Mouse (Mus musculus): ENCODE data around the gene Stxbp6. TPM values are rescaled to one million over a fixed set of nuclear protein-coding genes. Genes with fewer than 3 reads are reported as not detected.

Stxbp6 gene
- polyA plus RNA-seq, 1 experiment from 2014 or later: 7.1 TPM

- H3K9me3 ChIP-seq (ENCODE audit: low read length): no peaks in the 10 kb centered on the region
- no peak overlapping the region for H3K4me3 ChIP-seq (ENCODE audit: low read depth, low read length)
- H3K27me3 ChIP-seq (ENCODE audit: insufficient read depth, low read length): no peaks in the 10 kb centered on the region
- no peak for TF ChIP-seq CTCF (IDR thresholded peaks at IDR 0.05; ENCODE audit: low read depth)
- H3K36me3 ChIP-seq (replicated peaks; ENCODE audit: insufficient read depth, low read length): no peaks in the 10 kb centered on the region
- peaks cover 7% of the 10 kb centered on the region; the same call in 1 of the 2 replicates for H3K4me1 ChIP-seq (ENCODE audit: insufficient read depth)
- H3K4me2 ChIP-seq (ENCODE audit: low read depth, low read length): no peak overlapping the region
- WGBS (ENCODE audit: insufficient replicate concordance): 31% methylated on average over 5 of the region's 5 CpGs
- ATAC-seq (peak; percentile 68; the same call in 1 of the 2 replicates), DNase-seq (peak; percentile 22)
- H3K27ac ChIP-seq (ENCODE audit: low read depth): no peak overlapping the region
- no peak overlapping the region for H3K9ac ChIP-seq (replicated peaks)
Observed at GRCm38 (mm10) chr12:44859454-44859853, 215.1 kb downstream of the Stxbp6 start.

GRCm38 (mm10) chr12:44858110-44858885 is 216.2 kb downstream of the Stxbp6 start:
- H3K4me2 ChIP-seq (ENCODE audit: low read depth, low read length): no peak overlapping the region
- TF ChIP-seq EP300 (IDR thresholded peaks at IDR 0.05; ENCODE audit: low read depth) (no peak), CTCF (IDR thresholded peaks at IDR 0.05; ENCODE audit: low read depth) (no peak)
- WGBS (ENCODE audit: insufficient replicate concordance): 26% methylated on average over 4 of the region's 4 CpGs
- peak; percentile 66 for DNase-seq
- H3K4me1 ChIP-seq (ENCODE audit: insufficient read depth): peaks cover 7% of the 10 kb centered on the region; the same call in 1 of the 2 replicates
- H3K4me3 ChIP-seq (ENCODE audit: low read depth, low read length): no peak overlapping the region
- no peak overlapping the region; the same call in 1 of the 2 replicates for H3K27ac ChIP-seq (ENCODE audit: low read depth)
- ATAC-seq: peak; percentile 86
- H3K9ac ChIP-seq (replicated peaks): no peak overlapping the region
- H3K9me3 ChIP-seq (ENCODE audit: low read length): no peaks in the 10 kb centered on the region
- H3K36me3 ChIP-seq (replicated peaks; ENCODE audit: insufficient read depth, low read length): no peaks in the 10 kb centered on the region
- H3K27me3 ChIP-seq (ENCODE audit: insufficient read depth, low read length): no peaks in the 10 kb centered on the region

GRCm38 (mm10) chr12:44852024-44852423 is 222.5 kb downstream of the Stxbp6 start:
- WGBS (ENCODE audit: insufficient replicate concordance): 71% methylated on average over 1 of the region's 1 CpGs
- H3K9ac ChIP-seq (replicated peaks): no peak overlapping the region

GRCm38 (mm10) chr12:44850516-44850915 is 224.0 kb downstream of the Stxbp6 start:
- ATAC-seq (no peak), DNase-seq (no peak)
- WGBS (ENCODE audit: insufficient replicate concordance): 56% methylated on average over 1 of the region's 1 CpGs
- H3K9ac ChIP-seq (replicated peaks): no peak overlapping the region
- no peaks in the 10 kb centered on the region for H3K27me3 ChIP-seq (ENCODE audit: insufficient read depth, low read length)
- TF ChIP-seq CTCF (IDR thresholded peaks at IDR 0.05; ENCODE audit: low read depth) (no peak), EP300 (IDR thresholded peaks at IDR 0.05; ENCODE audit: low read depth) (no peak)
- no peaks in the 10 kb centered on the region for H3K36me3 ChIP-seq (replicated peaks; ENCODE audit: insufficient read depth, low read length)
- no peaks in the 10 kb centered on the region for H3K4me1 ChIP-seq (ENCODE audit: insufficient read depth)
- no peak overlapping the region for H3K4me3 ChIP-seq (ENCODE audit: low read depth, low read length)
- H3K9me3 ChIP-seq (ENCODE audit: low read length): no peaks in the 10 kb centered on the region
- no peak overlapping the region for H3K27ac ChIP-seq (ENCODE audit: low read depth)
- no peak overlapping the region for H3K4me2 ChIP-seq (ENCODE audit: low read depth, low read length)

More at GRCm38 (mm10) chr12:44852024-44852423, 222.5 kb downstream of the Stxbp6 start:
- Histone ChIP-seq H3K4me1 (ENCODE audit: insufficient read depth) (no peaks in the 10 kb centered on the region), H3K9me3 (ENCODE audit: low read length) (no peaks in the 10 kb centered on the region), H3K36me3 (replicated peaks; ENCODE audit: insufficient read depth, low read length) (no peaks in the 10 kb centered on the region), H3K27ac (ENCODE audit: low read depth) (no peak overlapping the region), H3K4me2 (ENCODE audit: low read depth, low read length) (no peak overlapping the region), H3K27me3 (ENCODE audit: insufficient read depth, low read length) (no peaks in the 10 kb centered on the region), H3K4me3 (ENCODE audit: low read depth, low read length) (no peak overlapping the region)
- no peak for TF ChIP-seq EP300 (IDR thresholded peaks at IDR 0.05; ENCODE audit: low read depth)
- TF ChIP-seq CTCF (IDR thresholded peaks at IDR 0.05; ENCODE audit: low read depth): no peak
- ATAC-seq (no peak), DNase-seq (no peak)

- H3K4me2 ChIP-seq (ENCODE audit: low read depth, low read length): no peak overlapping the region
- H3K27me3 ChIP-seq (ENCODE audit: insufficient read depth, low read length): no peaks in the 10 kb centered on the region
- TF ChIP-seq CTCF (IDR thresholded peaks at IDR 0.05; ENCODE audit: low read depth) (peak; percentile 77), EP300 (IDR thresholded peaks at IDR 0.05; ENCODE audit: low read depth) (no peak)
- no peak overlapping the region for H3K9ac ChIP-seq (replicated peaks)
- no peak overlapping the region for H3K27ac ChIP-seq (ENCODE audit: low read depth)
- H3K4me3 ChIP-seq (ENCODE audit: low read depth, low read length): no peak overlapping the region
- H3K36me3 ChIP-seq (replicated peaks; ENCODE audit: insufficient read depth, low read length): no peaks in the 10 kb centered on the region
- DNase-seq (peak; percentile 36), ATAC-seq (peak; percentile 33; the same call in 1 of the 2 replicates)
- H3K9me3 ChIP-seq (ENCODE audit: low read length): no peaks in the 10 kb centered on the region
- whole genome bisulfite sequencing (ENCODE audit: insufficient replicate concordance): 30% methylated on average over 3 of the region's 3 CpGs
- H3K4me1 ChIP-seq (ENCODE audit: insufficient read depth): no peaks in the 10 kb centered on the region
Observed at GRCm38 (mm10) chr12:44848483-44849221, 225.9 kb downstream of the Stxbp6 start.

GRCm38 (mm10) chr12:44840585-44840984 is 233.9 kb downstream of the Stxbp6 start:
- DNase-seq (no peak), ATAC-seq (no peak)
- Histone ChIP-seq H3K9ac (replicated peaks) (no peak overlapping the region), H3K4me1 (ENCODE audit: insufficient read depth) (no peaks in the 10 kb centered on the region), H3K9me3 (ENCODE audit: low read length) (no peaks in the 10 kb centered on the region), H3K36me3 (replicated peaks; ENCODE audit: insufficient read depth, low read length) (no peaks in the 10 kb centered on the region), H3K4me3 (ENCODE audit: low read depth, low read length) (no peak overlapping the region), H3K27me3 (ENCODE audit: insufficient read depth, low read length) (no peaks in the 10 kb centered on the region), H3K27ac (ENCODE audit: low read depth) (no peak overlapping the region), H3K4me2 (ENCODE audit: low read depth, low read length) (no peak overlapping the region)
- 63% methylated on average over 2 of the region's 2 CpGs for WGBS (ENCODE audit: insufficient replicate concordance)
- TF ChIP-seq EP300 (IDR thresholded peaks at IDR 0.05; ENCODE audit: low read depth) (no peak), CTCF (IDR thresholded peaks at IDR 0.05; ENCODE audit: low read depth) (no peak)

All from liver, postnatal 0 days (tissue).